Mouse (Mus musculus) monocyte, adult 59 days (primary cell): ENCODE measurements around the gene 9230110F15Rik. TPM values are rescaled to one million over a fixed set of nuclear protein-coding genes. Genes with fewer than 3 reads are reported as not detected.

ENCODE experiments used
- total RNA-seq, 2 experiments: library from RNA; stranded (reverse); gene quantifications; one replicate each; pipeline ENCODE4 v1.2.4; 2023

9230110F15Rik gene
- total RNA-seq: not detected

DNA sequence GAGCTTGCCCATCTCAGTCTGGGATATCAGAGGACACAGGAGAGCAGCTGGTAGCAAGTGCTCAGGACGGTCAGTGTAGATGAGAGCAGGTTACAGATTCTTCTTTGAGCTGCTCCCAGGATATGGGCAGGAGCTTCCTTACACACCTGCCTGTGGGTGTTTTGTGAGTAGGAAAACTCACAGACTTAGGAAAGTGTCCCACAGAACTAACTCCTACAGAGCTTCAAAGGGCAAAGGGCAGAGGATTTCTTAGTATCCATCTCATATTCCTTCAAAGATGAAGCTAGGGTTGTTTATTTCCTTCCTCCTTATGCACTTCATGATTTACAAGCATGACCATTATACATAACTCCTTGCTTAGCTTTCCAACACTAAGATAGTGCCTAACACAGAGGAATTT is at the start of gene 9230110F15Rik:
Gene 9230110F15Rik, minus strand, starts transcription at position 101 of the 400 bp plus-strand sequence.

DNA sequence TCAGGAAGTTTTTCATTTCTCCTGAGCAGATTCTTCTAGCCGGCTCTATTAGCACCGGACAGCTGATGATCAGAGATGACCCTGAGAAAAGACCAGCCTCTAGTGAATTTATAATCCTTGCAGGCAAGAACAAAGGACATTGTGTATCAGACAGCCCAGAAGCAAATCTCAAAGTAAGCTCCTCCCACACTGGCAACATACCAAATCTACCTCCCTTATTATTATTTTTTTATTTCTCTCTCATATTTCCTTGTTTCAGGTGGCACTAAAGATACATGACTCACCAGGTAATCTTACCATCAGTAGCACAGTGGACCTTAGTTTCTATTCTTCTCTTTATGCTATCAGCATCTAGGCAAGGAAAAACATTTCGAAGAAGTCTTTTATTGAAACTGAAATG is 53.9 kb downstream of the 9230110F15Rik start, which contains the start of the genes Gm27235 and D730048I06Rik:
Gene Gm27235, minus strand, starts transcription at position 101 of the 400 bp plus-strand sequence.
Gene D730048I06Rik, minus strand, starts transcription at position 112 of the 400 bp plus-strand sequence.

Other genes starting within 250 kb of the 9230110F15Rik start
- not detected for gene Pate4, start 232.2 kb downstream of the 9230110F15Rik start, total RNA-seq
- not detected for gene Pate3, start 195.9 kb downstream of the 9230110F15Rik start, total RNA-seq
- not detected for gene Pate1, start 156.8 kb downstream of the 9230110F15Rik start, total RNA-seq
- gene Gm17677, start 103.1 kb downstream of the 9230110F15Rik start, total RNA-seq: not detected
- not detected for gene Gm17727, start 66.0 kb downstream of the 9230110F15Rik start, total RNA-seq
- not detected for gene Gm27235, start 54.0 kb downstream of the 9230110F15Rik start, total RNA-seq
- gene D730048I06Rik, start 54.0 kb downstream of the 9230110F15Rik start, total RNA-seq: not detected
- gene 9230113P08Rik, start 64.3 kb upstream of the 9230110F15Rik start, total RNA-seq: not detected